Mouse (Mus musculus) megakaryocyte, adult 5-6 weeks (primary cell): ENCODE results near the gene Spata2l. TPM values are rescaled to one million over a fixed set of nuclear protein-coding genes. Genes with fewer than 3 reads are reported as not detected.

Source experiments
- ATAC-seq: 2 replicates; pipeline ENCODE4 v1.8.0; 2016; ENCODE audit warnings: mild to moderate bottlenecking, inconsistent platforms; ENCODE audit not compliant: poor library complexity, severe bottlenecking
- total RNA-seq, 2 experiments: library from RNA; stranded (forward) in 1 of 2; stranded (reverse) in 1 of 2; fragments of 153-499, 151-499 nt in 1 of 2; fragments of 221-1000, 200-1000 nt in 1 of 2; gene quantifications; 2 replicates each; pipeline versions ENCODE4 v1.2.3 to v1.2.4; 2015 to 2017

The Spata2l gene
- total RNA-seq, 2 experiments from 2014 or later: 2.2 to 5.5 TPM

GRCm38 (mm10) chr8:123247748-123248147, 11.7 kb upstream of the Spata2l start:
- ATAC-seq: no peak

- no peak for ATAC-seq
Measured at GRCm38 (mm10) chr8:123245543-123245942, 9.5 kb upstream of the Spata2l start.

- ATAC-seq: no peak
Measured at GRCm38 (mm10) chr8:123244382-123244781, 8.3 kb upstream of the Spata2l start.

- peak; percentile 60 for ATAC-seq
Measured at GRCm38 (mm10) chr8:123243053-123243452, 7.0 kb upstream of the Spata2l start.

- no peak for ATAC-seq
Measured at GRCm38 (mm10) chr8:123242107-123242923, 6.3 kb upstream of the Spata2l start.

GRCm38 (mm10) chr8:123239398-123239797, 3.4 kb upstream of the Spata2l start:
- no peak for ATAC-seq

GRCm38 (mm10) chr8:123234918-123235519, 1.0 kb downstream of the Spata2l start:
- ATAC-seq: no peak

GRCm38 (mm10) chr8:123233760-123234159, 2.3 kb downstream of the Spata2l start:
- no peak for ATAC-seq

GRCm38 (mm10) chr8:123233300-123233699, 2.7 kb downstream of the Spata2l start:
- ATAC-seq: no peak

- ATAC-seq: no peak
Measured at GRCm38 (mm10) chr8:123232553-123232952, 3.5 kb downstream of the Spata2l start.

GRCm38 (mm10) chr8:123231742-123232141, 4.3 kb downstream of the Spata2l start:
- ATAC-seq: no peak

GRCm38 (mm10) chr8:123230326-123230725, 5.7 kb downstream of the Spata2l start:
- peak; percentile 14; the same call in 1 of the 2 replicates for ATAC-seq

- ATAC-seq: no peak
Measured at GRCm38 (mm10) chr8:123228416-123228815, 7.6 kb downstream of the Spata2l start.

GRCm38 (mm10) chr8:123224278-123225266, 11.5 kb downstream of the Spata2l start, which contains the start of gene Cdk10:
TSS of gene Cdk10 (plus strand) at chr8:123224842.
- ATAC-seq: peak; percentile 99

- ATAC-seq: no peak
Measured at GRCm38 (mm10) chr8:123220917-123221316, 15.1 kb downstream of the Spata2l start.

- ATAC-seq: no peak
Measured at GRCm38 (mm10) chr8:123215430-123215829, 20.6 kb downstream of the Spata2l start.

- 0 out of 2 replicates have a peak, but pooled peaks have one; percentile 14 for ATAC-seq
Measured at GRCm38 (mm10) chr8:123213118-123213772, 22.8 kb downstream of the Spata2l start.

- ATAC-seq: peak; percentile 93
Measured at GRCm38 (mm10) chr8:123212321-123213117, 23.5 kb downstream of the Spata2l start, which contains the start of the genes Chmp1a and Spata33. TSS of gene Chmp1a (minus strand) at chr8:123212763. TSS of gene Spata33 (plus strand) at chr8:123212832.

- ATAC-seq: no peak
Measured at GRCm38 (mm10) chr8:123211876-123212275, 24.2 kb downstream of the Spata2l start.
